Mouse (Mus musculus): ENCODE results near the gene Myh9. TPM values are rescaled to one million over a fixed set of nuclear protein-coding genes. Genes with fewer than 3 reads are reported as not detected.

Gene Myh9
- total and polyA plus RNA-seq, 3 experiments, result 30.4 to 111 (median 88.3) TPM

DNA sequence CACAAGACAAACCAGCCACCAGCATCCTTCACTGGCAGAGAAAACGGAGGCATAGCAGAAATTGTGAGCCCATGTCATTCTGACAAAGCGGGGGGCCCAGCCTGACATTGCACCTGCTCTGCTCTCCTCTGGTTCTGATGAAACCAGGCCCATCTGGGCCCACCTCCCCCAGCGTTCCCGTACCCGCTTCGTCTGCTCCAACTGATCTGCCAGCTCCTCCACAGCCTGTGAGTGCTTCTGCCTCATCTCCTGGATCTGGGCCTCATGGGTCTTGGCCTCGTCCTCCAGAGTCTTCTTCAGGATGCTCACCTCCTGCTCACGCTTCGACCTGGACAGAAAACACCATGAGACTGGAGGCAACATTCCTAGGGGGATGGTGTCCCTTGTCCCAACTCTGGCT, 71.0 kb downstream of the Myh9 start:
- no peak for TF ChIP-seq CTCF (IDR thresholded peaks at IDR 0.05)
- TF ChIP-seq POLR2A (IDR thresholded peaks at IDR 0.05; ENCODE audit: insufficient read depth, low read depth, low read length), result no peak
- no peak for TF ChIP-seq EP300 (IDR thresholded peaks at IDR 0.05; ENCODE audit: insufficient read depth, low read depth, low read length)
- 93% methylated on average over 9 of the region's 9 CpGs for WGBS

DNA sequence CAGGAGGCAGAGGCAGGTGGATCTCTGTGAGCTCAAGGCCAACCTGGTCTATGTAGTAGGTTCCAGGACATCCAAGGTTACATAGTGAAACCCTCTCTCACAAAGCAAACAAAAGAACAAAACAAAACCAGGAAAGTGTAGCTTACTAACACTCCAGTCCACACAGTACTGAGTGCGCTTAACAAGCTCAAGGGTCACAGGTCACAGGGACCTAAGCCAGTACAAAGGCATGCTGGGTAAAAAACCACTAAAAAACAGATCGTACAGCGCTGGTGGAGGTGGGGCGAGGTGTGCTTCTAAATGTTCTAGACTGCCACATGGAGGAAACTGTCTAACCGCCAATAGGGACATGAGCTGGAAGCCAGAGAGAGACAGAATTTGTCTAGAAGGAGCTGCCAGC, 71.6 kb downstream of the Myh9 start:
- H3K36me3 ChIP-seq (ENCODE audit: control insufficient read depth, insufficient read depth, low read length), result peaks cover under 1% of the 10 kb centered on the region; the same call in 1 of the 2 replicates

More for the DNA sequence above, 71.0 kb downstream of the Myh9 start:
- no peak for DNase-seq
- 0 out of 2 replicates have a peak, but pooled peaks cover under 1% of the 10 kb centered on the region for H3K4me1 ChIP-seq (ENCODE audit: control insufficient read depth, insufficient read depth, low read length)
- H3K9ac ChIP-seq (ENCODE audit: low read depth, low read length), result no peak overlapping the region
- H3K4me3 ChIP-seq, result no peak overlapping the region
- H3K27ac ChIP-seq, result no peak overlapping the region
- intact Hi-C loops (cut with DNase I), result no loop called here
- H3K36me3 ChIP-seq (ENCODE audit: control insufficient read depth, insufficient read depth, low read length), result no peaks in the 10 kb centered on the region
- H3K79me2 ChIP-seq (replicated peaks; ENCODE audit: control insufficient read depth, insufficient read depth, low read length), result no peaks in the 10 kb centered on the region
- no peaks in the 10 kb centered on the region for H3K27me3 ChIP-seq (ENCODE audit: control insufficient read depth, insufficient read depth, low read length)

DNA sequence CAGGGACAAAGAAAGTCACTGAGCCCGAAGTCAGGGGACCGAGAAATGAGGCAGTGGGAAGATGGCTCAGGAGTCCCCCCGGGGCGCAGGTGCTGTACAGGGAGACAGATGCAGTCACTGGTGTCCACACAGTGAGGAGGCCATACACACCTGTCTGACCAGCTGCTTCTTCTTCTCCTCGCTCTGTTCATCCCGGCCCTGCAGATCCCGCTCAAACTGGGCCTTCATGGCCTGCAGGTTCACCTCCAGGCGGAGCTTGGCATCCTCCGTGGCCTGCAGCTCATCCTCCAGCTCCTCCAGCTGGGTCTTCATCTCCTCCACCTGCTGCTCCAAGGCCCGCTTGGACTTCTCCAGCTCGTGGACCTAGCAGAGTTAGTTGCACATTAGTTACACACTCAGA, 75.0 kb downstream of the Myh9 start:
- TF ChIP-seq CTCF (IDR thresholded peaks at IDR 0.05), result no peak
- TF ChIP-seq EP300 (IDR thresholded peaks at IDR 0.05; ENCODE audit: insufficient read depth, low read depth, low read length), result no peak
- TF ChIP-seq POLR2A (IDR thresholded peaks at IDR 0.05; ENCODE audit: insufficient read depth, low read depth, low read length), result no peak
- no peak overlapping the region for H3K9ac ChIP-seq (ENCODE audit: low read depth, low read length)
- DNase-seq, result no peak
- H3K27ac ChIP-seq, result no peak overlapping the region
- intact Hi-C loops (cut with DNase I), result no loop called here
- 90% methylated on average over 11 of the region's 11 CpGs for WGBS
- H3K79me2 ChIP-seq (replicated peaks; ENCODE audit: control insufficient read depth, insufficient read depth, low read length), result no peaks in the 10 kb centered on the region
- H3K4me3 ChIP-seq, result no peak overlapping the region
- peaks cover 9% of the 10 kb centered on the region for H3K4me1 ChIP-seq (ENCODE audit: control insufficient read depth, insufficient read depth, low read length)
- peaks cover 3% of the 10 kb centered on the region for H3K36me3 ChIP-seq (ENCODE audit: control insufficient read depth, insufficient read depth, low read length)
- H3K27me3 ChIP-seq (ENCODE audit: control insufficient read depth, insufficient read depth, low read length), result no peaks in the 10 kb centered on the region

More for the DNA sequence above, 71.6 kb downstream of the Myh9 start:
- TF ChIP-seq POLR2A (IDR thresholded peaks at IDR 0.05; ENCODE audit: insufficient read depth, low read depth, low read length) (no peak), CTCF (IDR thresholded peaks at IDR 0.05) (no peak), EP300 (IDR thresholded peaks at IDR 0.05; ENCODE audit: insufficient read depth, low read depth, low read length) (no peak)
- H3K79me2 ChIP-seq (replicated peaks; ENCODE audit: control insufficient read depth, insufficient read depth, low read length), result no peaks in the 10 kb centered on the region
- H3K27ac ChIP-seq, result no peak overlapping the region
- H3K9ac ChIP-seq (ENCODE audit: low read depth, low read length), result no peak overlapping the region
- H3K4me1 ChIP-seq (ENCODE audit: control insufficient read depth, insufficient read depth, low read length), result 0 out of 2 replicates have a peak, but pooled peaks cover 2% of the 10 kb centered on the region
- intact Hi-C loops (cut with DNase I), result no loop called here
- H3K4me3 ChIP-seq, result no peak overlapping the region
- WGBS, result 92% methylated on average over 5 of the region's 5 CpGs
- H3K27me3 ChIP-seq (ENCODE audit: control insufficient read depth, insufficient read depth, low read length), result no peaks in the 10 kb centered on the region
- no peak for DNase-seq

GRCm38 (mm10) chr15:77765484-77766093, 76.4 kb downstream of the Myh9 start:
- WGBS, result 76% methylated on average over 16 of the region's 16 CpGs
- intact Hi-C loops (cut with DNase I), result no loop called here
- H3K27me3 ChIP-seq (ENCODE audit: control insufficient read depth, insufficient read depth, low read length), result no peaks in the 10 kb centered on the region
- H3K9ac ChIP-seq (ENCODE audit: low read depth, low read length), result no peak overlapping the region
- H3K36me3 ChIP-seq (ENCODE audit: control insufficient read depth, insufficient read depth, low read length), result peaks cover 3% of the 10 kb centered on the region
- no peak for DNase-seq
- peak overlapping the region; percentile 63 for H3K27ac ChIP-seq
- H3K79me2 ChIP-seq (replicated peaks; ENCODE audit: control insufficient read depth, insufficient read depth, low read length), result no peaks in the 10 kb centered on the region
- no peak overlapping the region for H3K4me3 ChIP-seq
- H3K4me1 ChIP-seq (ENCODE audit: control insufficient read depth, insufficient read depth, low read length), result peaks cover 9% of the 10 kb centered on the region
- TF ChIP-seq CTCF (IDR thresholded peaks at IDR 0.05), result no peak
- no peak for TF ChIP-seq EP300 (IDR thresholded peaks at IDR 0.05; ENCODE audit: insufficient read depth, low read depth, low read length)
- no peak for TF ChIP-seq POLR2A (IDR thresholded peaks at IDR 0.05; ENCODE audit: insufficient read depth, low read depth, low read length)

- Histone ChIP-seq H3K4me3 (no peak overlapping the region), H3K36me3 (ENCODE audit: control insufficient read depth, insufficient read depth, low read length) (peaks cover 3% of the 10 kb centered on the region), H3K79me2 (replicated peaks; ENCODE audit: control insufficient read depth, insufficient read depth, low read length) (no peaks in the 10 kb centered on the region), H3K27me3 (ENCODE audit: control insufficient read depth, insufficient read depth, low read length) (no peaks in the 10 kb centered on the region), H3K27ac (peak overlapping the region; percentile 63), H3K4me1 (ENCODE audit: control insufficient read depth, insufficient read depth, low read length) (peaks cover 9% of the 10 kb centered on the region), H3K9ac (ENCODE audit: low read depth, low read length) (0 out of 2 replicates have a peak overlapping the region, but pooled peaks have one; percentile 9)
- peak; percentile 79 to 86 for DNase-seq
- intact Hi-C loops (cut with DNase I), result loop anchor here (5.0 kb wide), 1 partner anchor 153 kb away; no protein-coding TSS in a partner anchor
- 28% methylated on average over 13 of the region's 13 CpGs for WGBS
- TF ChIP-seq EP300 (IDR thresholded peaks at IDR 0.05; ENCODE audit: insufficient read depth, low read depth, low read length) (peak; percentile 59; the same call in 1 of the 2 replicates), CTCF (IDR thresholded peaks at IDR 0.05) (no peak), POLR2A (IDR thresholded peaks at IDR 0.05; ENCODE audit: insufficient read depth, low read depth, low read length) (0 out of 2 replicates have a peak, but pooled peaks have one; percentile 19)
Measured at GRCm38 (mm10) chr15:77764391-77765006, 77.5 kb downstream of the Myh9 start.

- H3K4me1 ChIP-seq (ENCODE audit: control insufficient read depth, insufficient read depth, low read length), result peaks cover 9% of the 10 kb centered on the region
- H3K9ac ChIP-seq (ENCODE audit: low read depth, low read length), result no peak overlapping the region
- no peak for DNase-seq
- H3K36me3 ChIP-seq (ENCODE audit: control insufficient read depth, insufficient read depth, low read length), result peaks cover 3% of the 10 kb centered on the region
- TF ChIP-seq POLR2A (IDR thresholded peaks at IDR 0.05; ENCODE audit: insufficient read depth, low read depth, low read length) (no peak), EP300 (IDR thresholded peaks at IDR 0.05; ENCODE audit: insufficient read depth, low read depth, low read length) (no peak), CTCF (IDR thresholded peaks at IDR 0.05) (no peak)
- no peaks in the 10 kb centered on the region for H3K79me2 ChIP-seq (replicated peaks; ENCODE audit: control insufficient read depth, insufficient read depth, low read length)
- H3K27me3 ChIP-seq (ENCODE audit: control insufficient read depth, insufficient read depth, low read length), result no peaks in the 10 kb centered on the region
- WGBS, result 59% methylated on average over 11 of the region's 11 CpGs
- H3K4me3 ChIP-seq, result no peak overlapping the region
- peak overlapping the region; percentile 63; the same call in 1 of the 2 replicates for H3K27ac ChIP-seq
- intact Hi-C loops (cut with DNase I), result loop anchor here (5.0 kb wide), 1 partner anchor 154 kb away; no protein-coding TSS in a partner anchor
Measured at GRCm38 (mm10) chr15:77763702-77764101, 78.3 kb downstream of the Myh9 start.
